Mouse (Mus musculus): ENCODE measurements at regions not wholly inside any gene's neighbourhood (a gene's known extent, or its start where the extent isn't known, plus 50 kb on each side); places are given as distances from the start of the nearest gene placed in this dataset.
"Not testable (repeated sequence)": the region's sequence is repeated elsewhere in the genome, so short reads cannot be mapped to it uniquely, and the experiment has no call there.

DNA sequence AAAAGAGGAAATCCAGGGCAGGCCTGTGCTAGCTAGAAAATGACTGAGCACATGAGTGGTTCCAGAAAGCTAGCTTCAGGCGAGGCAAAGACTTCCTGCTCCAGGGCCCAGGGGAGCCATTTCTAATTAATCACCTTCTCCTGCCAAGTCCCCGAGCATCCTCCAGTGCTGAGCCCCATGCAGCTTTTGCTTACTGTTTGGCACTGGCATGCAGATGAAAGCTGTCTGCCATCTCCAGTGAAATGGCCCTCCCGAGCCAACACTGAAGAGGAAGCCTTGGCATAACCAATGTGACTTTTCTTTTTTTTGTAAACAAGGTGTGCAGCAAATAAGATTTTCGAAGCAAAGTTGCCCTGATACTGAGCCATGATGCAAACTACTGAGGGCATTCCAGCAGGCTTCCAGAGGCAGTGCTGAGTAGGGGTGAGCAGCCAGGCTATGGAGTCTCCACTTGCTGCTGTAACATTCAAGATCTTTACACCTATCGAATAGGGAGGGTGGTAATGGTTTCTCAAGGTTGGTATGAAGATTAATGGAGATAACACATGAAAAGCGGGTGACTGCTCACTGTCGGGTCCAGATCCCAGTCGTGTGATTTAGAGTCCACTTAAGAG is 125.4 kb upstream of the Immp2l start:
- DNase-seq (ENCODE audit: extremely low spot score in 1 of 2, low spot score in 1 of 2): no peak

DNA sequence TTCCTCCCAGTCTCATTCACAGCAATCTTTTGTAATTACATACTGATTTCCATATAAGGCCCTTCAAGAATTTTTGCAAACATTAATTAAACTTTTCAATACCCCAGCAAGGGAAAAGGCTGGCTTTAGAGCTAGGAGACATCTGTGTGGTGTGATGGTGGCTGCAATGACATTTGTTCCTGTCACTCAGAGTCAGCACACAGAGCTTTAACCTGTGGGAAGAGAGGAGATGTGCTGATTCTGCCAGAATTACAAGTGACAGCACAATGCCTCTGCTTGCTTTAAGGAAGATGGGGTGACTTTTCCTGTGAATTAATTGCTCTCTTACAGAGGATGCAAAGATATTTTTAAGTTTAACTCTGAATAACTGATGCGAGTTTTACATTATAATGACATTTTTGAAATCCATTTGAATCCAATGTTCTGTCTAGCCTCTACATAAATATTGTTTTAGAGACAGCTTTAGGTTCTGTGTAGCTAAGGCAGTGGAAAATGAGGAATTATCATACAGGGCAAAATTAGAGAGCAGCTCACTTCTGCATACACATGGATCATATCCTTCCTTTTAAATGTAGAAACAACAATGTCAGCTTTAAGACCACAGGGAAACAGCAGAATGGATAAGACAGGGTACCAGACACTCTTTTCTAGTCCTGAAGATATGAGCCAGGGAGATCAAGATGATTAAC is 118.1 kb upstream of the Immp2l start:
- DNase-seq (ENCODE audit: extremely low spot score in 1 of 2, low spot score in 1 of 2): no peak

- DNase-seq (ENCODE audit: extremely low spot score in 1 of 2, low spot score in 1 of 2): no peak
Observed at GRCm38 (mm10) chr12:40906807-40907206, 117.1 kb upstream of the Immp2l start.

DNA sequence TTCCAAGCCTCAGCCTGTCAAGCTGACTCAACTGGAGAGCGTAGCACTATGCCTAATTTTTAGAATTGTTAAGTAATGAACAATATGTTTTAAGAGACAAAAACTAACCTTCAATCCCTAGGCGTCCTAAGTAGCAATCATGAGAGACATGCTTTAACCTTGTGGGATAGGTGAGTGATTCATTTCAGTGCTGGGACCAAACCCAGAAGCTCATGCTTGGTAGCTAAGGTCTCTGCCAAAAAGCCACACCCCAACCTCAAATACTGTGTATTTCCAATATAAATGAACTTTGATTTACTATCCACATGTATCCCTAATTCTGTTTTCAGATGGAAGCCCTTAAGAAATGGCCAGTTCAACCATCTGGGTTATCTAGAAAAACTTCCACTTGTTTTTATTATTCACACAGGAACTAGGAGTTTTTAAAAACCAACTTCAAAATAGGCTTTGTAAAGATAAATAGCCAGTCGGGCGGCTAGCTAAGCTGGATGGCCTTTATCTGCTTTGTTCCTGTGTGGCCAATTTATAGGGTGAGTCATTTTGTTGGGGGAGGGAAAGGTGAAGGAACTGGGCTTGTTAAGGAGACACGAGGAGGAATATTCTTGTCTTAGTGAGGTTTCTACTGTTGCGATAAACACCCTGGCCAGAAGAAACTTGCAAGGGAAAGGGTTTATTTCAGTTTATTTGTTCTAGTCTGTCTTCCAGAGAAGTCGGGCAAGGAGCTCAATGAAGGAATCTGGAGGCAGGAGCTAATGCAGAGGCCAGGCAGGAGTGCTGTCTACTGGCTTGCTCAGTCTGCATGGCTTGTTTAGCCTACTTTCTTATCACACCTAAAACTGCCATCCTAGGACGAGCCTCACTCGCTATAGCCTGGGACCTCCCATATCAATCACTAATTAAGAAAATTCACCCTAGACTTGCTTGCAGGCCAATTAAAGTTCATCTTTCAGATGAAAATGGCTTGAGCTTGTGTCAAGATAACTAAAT is 114.8 kb upstream of the Immp2l start:
- no peak for DNase-seq (ENCODE audit: extremely low spot score in 1 of 2, low spot score in 1 of 2)

- DNase-seq (ENCODE audit: extremely low spot score in 1 of 2, low spot score in 1 of 2): no peak
Observed at GRCm38 (mm10) chr12:40917486-40917885, 106.4 kb upstream of the Immp2l start.

- DNase-seq (ENCODE audit: extremely low spot score in 1 of 2, low spot score in 1 of 2): no peak
Observed at GRCm38 (mm10) chr12:40921988-40922387, 101.9 kb upstream of the Immp2l start.

DNA sequence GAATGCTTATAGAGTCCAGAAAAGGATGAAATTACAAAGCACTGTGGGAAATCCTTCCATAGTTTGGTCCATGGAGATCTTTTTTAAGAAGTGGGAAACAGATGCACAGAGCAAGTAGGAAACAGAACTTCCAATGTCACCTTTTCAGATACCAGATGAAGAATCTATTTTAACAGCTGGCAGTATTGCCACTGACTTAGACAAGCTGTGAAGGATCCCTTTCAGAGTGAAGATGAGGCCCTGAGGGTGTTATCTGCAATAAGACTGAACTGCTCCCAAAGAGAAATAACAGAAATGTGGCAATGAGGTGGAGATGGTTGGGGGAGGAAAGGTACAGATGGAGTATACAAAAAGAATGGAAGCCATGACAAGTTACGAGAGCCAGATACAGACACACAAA is 97.2 kb upstream of the Immp2l start:
- no peak for DNase-seq (ENCODE audit: extremely low spot score in 1 of 2, low spot score in 1 of 2)

DNA sequence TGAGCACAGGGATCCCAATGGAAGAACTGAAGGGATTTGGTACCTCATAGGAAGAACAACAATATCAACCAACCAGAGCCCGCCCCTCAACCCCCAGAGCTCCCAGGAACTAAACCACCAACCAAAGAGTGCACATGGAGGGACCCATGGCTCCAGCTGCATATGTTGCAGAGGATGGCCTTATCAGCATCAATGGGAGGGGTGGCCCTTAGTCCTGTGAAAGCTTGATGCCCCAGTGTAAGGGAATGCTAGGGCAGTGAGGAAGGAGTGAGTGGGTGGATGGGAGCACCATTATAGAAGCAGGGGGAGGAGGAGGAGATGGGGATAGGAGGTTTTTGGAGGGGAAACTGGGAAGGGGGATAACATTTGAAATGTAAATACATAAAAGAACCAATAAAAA is 94.5 kb upstream of the Immp2l start:
- DNase-seq (ENCODE audit: extremely low spot score in 1 of 2, low spot score in 1 of 2): not testable (repeated sequence)

DNA sequence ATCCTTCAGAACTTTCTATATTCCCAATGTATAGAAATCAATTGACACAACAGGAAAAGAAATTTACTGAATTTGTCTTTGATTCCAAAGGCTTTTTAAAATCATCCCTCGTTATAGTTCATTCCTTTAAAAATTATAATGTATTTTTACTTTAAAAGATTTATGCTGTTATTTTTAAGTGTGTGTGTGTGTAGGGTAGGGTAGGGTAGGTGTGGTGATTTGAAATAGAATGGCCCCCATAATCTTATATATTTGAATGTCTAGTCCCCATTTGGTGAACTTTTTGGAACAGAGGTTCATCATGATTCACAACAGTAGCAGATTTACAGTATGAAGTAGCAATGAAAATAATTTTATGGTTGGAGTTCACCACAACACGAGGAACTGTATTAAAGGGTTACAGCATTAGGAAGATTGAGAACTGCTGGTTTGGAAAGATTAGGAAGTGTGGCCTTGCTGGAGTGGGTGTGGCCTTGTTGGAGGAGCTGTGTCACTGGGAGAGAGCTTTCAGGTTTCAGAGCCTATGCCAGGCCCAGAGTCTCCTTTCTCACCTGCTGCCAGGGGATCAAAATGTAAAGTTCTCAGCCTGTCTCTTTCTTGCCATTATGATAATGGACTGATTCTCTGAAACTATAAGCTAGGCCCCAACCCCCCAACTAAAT is 88.7 kb upstream of the Immp2l start:
- no peak for DNase-seq (ENCODE audit: extremely low spot score in 1 of 2, low spot score in 1 of 2)

GRCm38 (mm10) chr12:40937037-40937436 is 86.9 kb upstream of the Immp2l start:
- DNase-seq (ENCODE audit: extremely low spot score in 1 of 2, low spot score in 1 of 2): no peak

DNA sequence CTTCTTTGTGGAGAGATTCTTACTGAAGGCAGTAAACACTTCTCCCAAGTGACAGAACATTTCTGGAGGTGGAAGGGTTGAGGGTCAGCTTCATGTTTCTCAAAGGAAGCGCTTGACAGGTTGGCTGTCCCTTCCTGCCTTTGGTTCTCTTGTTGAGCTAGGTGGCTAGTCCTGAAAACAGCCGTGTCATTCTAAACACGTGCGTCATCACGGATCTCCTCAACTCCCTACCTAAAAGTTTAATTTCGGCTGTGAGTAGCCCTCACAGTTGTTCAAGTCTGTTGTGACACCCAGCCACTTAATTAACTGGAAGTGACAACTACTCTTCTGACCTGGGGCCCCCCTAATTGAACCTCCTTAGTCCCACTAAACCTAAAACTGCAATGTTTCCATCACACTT is 77.0 kb upstream of the Immp2l start:
- no peak for DNase-seq (ENCODE audit: extremely low spot score in 1 of 2, low spot score in 1 of 2)

GRCm38 (mm10) chr12:40949580-40949979 is 74.3 kb upstream of the Immp2l start:
- DNase-seq (ENCODE audit: extremely low spot score in 1 of 2, low spot score in 1 of 2): no peak

GRCm38 (mm10) chr12:40958536-40958935 is 65.4 kb upstream of the Immp2l start:
- no peak for DNase-seq (ENCODE audit: extremely low spot score in 1 of 2, low spot score in 1 of 2)

DNA sequence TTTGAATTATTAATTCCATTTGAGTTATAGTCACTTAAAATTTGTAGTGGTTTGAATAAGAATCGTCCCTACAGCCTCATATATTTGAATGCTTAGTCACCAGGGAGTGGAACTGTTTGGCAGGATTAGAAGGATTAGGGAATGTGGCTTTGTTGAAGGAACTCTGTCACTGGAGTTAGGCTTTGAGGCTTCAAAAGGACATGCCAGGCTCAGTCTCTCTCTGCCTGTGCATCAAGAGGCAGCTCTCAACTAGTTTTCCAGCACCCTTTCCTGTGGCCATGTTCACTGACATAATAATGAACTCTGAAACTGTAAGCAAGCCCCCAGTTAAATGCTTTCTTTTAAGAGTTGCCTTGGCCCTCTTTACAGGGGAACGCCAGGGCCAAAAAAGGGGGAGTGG is 58.9 kb upstream of the Immp2l start:
- DNase-seq (ENCODE audit: extremely low spot score in 1 of 2, low spot score in 1 of 2): no peak

GRCm38 (mm10) chr12:40966308-40966707 is 57.6 kb upstream of the Immp2l start:
- no peak for DNase-seq (ENCODE audit: extremely low spot score in 1 of 2, low spot score in 1 of 2)

GRCm38 (mm10) chr12:40966723-40967122 is 57.2 kb upstream of the Immp2l start:
- DNase-seq (ENCODE audit: extremely low spot score in 1 of 2, low spot score in 1 of 2): not testable (repeated sequence)

DNA sequence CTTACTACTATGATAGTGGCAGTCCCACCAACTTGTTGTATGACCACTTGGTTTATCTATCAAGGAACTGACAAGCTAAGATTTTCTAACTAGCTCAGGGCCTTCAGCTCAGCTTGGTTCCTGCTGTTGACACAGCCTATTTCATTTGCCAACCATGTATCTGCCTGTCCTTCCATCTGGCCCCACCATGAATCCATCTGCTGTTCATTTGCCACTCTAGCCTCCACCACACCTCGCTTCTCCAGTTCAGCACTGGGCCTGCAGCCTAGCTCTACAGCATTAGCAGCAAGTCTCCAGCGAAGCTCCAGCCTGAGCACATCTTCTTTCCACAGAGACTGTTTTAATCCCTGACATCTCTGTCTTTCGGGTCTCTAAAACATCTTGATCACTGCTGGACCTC is 51.0 kb upstream of the Immp2l start:
- peak in 1 of 2 experiments; percentile 11 for DNase-seq (ENCODE audit: extremely low spot score in 1 of 2, low spot score in 1 of 2)

Measured in layer of hippocampus, postnatal 25 days (tissue).